Mouse (Mus musculus): Measurements from ENCODE around the gene Kdelr3.

Gene Kdelr3

GRCm38 (mm10) chr15:79511553-79512320 lies 4.5 kb upstream of the Kdelr3 start:
- peak; percentile 75 to 77 for DNase-seq (ENCODE audit: low spot score in 2 of 2)

- DNase-seq (ENCODE audit: low spot score in 2 of 2) = no peak
Observed at GRCm38 (mm10) chr15:79513940-79514339, 2.3 kb upstream of the Kdelr3 start.

DNA sequence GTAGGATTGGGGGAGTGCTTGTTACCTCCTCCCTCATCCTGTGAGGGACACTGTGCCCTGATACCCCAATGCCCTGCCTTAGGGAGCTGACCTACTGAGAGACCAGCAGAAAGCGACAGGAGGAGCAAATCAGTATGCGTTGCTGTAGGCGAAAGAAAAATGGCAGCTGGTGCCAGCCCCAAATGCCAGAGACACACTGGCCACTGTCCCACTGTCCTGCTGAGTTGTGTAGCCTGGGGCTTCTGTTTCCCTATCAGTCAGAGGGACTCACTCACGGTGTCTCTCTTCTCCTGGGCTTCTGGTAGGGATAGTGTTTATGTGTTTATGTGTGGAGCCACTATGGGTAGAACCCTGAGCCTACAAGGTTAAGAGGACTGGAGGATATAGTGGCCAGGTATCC lies 1.5 kb downstream of the Kdelr3 start:
- DNase-seq (ENCODE audit: low spot score in 2 of 2) = no peak

GRCm38 (mm10) chr15:79518571-79518970 lies 2.4 kb downstream of the Kdelr3 start:
- DNase-seq (ENCODE audit: low spot score in 2 of 2) = no peak

- DNase-seq (ENCODE audit: low spot score in 2 of 2) = no peak
Observed at GRCm38 (mm10) chr15:79519400-79520220, 3.4 kb downstream of the Kdelr3 start.

- no peak for DNase-seq (ENCODE audit: low spot score in 2 of 2)
Observed at GRCm38 (mm10) chr15:79525564-79525963, 9.4 kb downstream of the Kdelr3 start.

DNA sequence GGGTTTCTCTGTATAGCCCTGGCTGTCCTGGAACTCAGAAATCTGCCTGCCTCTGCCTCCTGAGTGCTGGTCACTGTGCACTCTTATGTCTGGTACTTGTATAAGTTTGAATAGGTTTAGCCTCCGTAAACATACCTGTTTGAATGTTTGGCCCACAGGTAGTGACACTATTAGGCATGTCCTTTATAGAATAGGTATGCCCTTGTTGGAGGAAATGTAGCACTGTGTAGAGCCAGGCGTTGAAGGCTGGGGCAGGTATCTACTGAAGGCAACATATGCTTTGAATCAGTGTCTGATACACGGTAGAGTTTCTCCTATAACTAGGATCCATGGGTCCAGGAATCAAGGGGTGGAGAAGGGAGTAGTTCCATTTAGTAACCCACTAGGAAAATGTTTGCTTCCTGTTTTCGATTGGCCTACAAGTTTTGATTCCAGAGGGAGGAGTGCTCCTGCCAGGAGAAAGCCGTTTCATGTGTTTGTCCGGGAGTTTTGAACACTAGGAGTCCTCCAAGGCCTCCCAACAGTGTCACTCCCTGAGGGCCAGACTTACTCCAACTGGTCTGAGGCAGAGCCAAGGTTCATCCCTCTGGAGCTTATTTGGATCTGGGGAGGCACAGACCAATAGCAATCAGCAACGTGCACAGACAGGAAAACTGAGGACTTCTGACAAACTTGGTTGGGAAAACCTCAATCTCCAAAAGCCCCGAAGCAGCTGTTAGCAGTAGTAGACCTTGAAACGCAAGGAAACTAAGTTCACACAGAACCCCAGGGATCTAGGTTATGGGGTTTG lies 10.0 kb downstream of the Kdelr3 start:
- DNase-seq (ENCODE audit: low spot score in 2 of 2) = no peak

GRCm38 (mm10) chr15:79527192-79527591 lies 11.0 kb downstream of the Kdelr3 start:
- DNase-seq (ENCODE audit: low spot score in 2 of 2) = no peak

GRCm38 (mm10) chr15:79527991-79528639 lies 11.9 kb downstream of the Kdelr3 start:
- no peak for DNase-seq (ENCODE audit: low spot score in 2 of 2)

DNA sequence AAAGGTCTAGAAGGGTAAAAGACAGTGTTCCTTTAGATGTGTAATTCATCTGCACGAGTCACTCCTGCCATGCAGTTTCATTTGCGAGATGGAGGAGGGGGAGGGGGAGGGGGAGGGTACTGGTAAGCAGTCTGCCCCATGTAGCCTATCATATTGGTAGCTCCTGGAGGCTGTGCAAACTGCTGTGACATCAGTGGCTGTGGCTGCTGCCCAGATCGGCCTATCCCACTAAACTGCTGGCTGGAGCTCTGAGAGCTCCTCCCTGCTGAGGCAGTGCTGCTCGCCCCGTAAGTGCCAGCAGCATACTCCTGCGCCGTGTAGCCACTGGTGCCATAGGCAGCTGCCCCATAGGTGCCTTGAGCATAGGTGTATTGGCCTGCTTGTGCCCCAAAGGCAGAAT lies 13.7 kb downstream of the Kdelr3 start:
- no peak for DNase-seq (ENCODE audit: low spot score in 2 of 2)

DNA sequence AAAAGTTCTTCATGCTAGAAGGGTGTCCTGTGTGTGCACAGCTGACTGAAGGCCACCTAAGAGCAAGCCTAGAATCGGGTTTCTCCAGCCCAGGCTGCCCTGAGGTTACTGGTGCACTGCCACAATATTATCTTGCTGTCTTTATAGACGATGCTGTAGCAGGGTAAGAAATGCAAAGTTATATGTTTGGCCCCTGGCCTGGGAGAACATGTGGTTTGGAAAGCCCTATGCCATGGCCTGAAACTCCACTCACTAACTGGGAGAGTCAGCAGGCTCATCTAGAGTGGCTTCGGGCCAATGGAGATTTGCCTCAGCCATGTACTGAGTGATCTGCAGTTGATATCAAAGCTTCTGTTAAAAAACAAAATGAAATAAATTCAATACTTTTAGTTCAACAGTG lies 17.6 kb downstream of the Kdelr3 start:
- DNase-seq (ENCODE audit: low spot score in 2 of 2) = no peak

GRCm38 (mm10) chr15:79543968-79544367 lies 27.8 kb downstream of the Kdelr3 start:
- DNase-seq (ENCODE audit: low spot score in 2 of 2) = no peak

DNA sequence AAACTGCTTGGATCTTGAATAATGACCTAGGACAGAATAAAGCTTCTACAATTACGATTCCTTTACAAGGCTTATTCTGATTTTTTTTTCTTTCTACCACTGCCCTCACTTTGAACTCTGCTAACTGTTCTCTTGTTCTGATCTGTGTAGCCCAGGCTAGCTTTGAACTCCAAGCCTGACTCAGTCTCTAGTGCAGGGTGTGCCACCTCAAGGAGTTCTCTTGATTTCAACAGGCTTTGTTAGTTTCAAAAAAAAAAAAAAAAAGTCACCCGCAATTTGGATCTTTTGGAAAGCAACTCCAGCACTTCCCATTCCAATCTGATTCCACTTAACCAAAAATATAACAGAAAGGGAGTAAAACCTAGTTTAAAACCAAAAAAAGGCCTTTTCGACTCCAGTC lies 29.3 kb downstream of the Kdelr3 start:
- DNase-seq (ENCODE audit: low spot score in 2 of 2) = no peak

DNA sequence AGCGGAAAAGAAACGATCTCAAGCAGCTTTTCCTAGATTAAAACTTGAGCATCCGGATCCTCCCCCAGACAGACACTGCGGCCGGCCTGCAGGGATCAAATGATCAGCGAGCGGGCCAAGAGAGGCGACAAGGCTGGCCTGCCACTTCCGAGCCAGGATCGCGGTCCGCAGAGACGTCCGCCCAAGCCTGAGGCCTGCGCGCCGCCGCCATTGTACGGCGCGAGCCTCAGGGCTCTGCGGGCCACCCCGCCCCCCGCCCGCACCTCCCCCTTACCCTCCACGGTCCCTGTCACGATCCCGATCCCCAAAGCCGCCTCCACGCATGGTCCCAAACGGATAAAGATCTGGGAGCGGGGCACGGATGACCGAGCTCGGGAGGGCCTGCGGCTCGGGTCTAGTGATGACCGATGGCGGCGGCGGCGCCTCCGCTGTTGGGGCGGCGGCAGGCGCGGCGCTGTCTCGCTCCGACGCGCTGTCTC lies 29.7 kb downstream of the Kdelr3 start:
- DNase-seq (ENCODE audit: low spot score in 2 of 2) = no peak

- peak; percentile 97 to 99 for DNase-seq (ENCODE audit: low spot score in 2 of 2)
Observed at GRCm38 (mm10) chr15:79546410-79547288, 30.4 kb downstream of the Kdelr3 start, which contains the start of gene Ddx17. Ddx17 (minus strand) TSS chr15:79546741.

DNA sequence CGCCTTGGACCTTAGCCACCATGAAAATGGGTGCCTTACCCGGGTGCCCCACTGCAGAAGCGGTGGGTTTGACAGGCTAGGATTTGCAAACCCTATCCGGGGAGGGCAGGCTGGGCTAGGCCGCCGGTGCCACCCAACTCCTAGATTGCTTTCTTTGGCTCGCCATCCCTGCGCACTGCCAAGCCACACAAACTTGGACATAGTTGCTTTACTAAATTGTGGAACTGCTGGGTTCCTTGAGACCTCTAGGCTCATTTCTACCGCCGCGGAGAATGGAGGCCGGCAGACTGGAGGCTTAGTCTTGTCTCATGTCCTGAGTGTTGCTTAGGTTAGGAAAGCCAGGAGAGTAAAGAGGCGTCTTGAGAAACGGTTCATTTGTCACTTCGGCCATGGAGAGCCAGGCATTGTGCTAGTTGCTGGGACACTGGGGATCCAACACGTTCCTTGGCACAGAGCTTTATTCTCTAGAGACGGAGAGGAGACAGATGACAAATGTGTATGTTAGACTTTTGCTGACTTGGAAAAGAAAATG lies 31.1 kb downstream of the Kdelr3 start:
- no peak for DNase-seq (ENCODE audit: low spot score in 2 of 2)

DNA sequence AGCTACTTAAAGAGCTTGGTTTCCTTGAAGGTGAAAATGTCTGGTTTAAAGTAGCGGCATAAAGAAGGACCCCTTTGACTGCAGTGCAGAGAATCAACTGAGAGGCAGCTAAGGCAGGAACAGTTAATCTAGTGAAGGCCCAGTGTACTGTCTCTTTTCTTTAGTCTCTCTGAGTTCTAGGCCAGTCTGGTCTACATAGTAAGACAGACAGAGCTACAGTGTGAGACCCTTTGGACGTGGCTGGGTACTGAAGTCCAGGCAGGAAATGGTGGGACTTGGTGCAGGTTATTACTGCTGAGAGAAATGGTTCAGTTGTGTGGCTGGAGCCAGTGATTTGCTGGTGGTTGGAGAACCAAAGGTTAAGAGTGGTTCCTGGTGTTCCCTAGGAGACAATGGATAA lies 32.0 kb downstream of the Kdelr3 start:
- DNase-seq (ENCODE audit: low spot score in 2 of 2) = no peak

DNA sequence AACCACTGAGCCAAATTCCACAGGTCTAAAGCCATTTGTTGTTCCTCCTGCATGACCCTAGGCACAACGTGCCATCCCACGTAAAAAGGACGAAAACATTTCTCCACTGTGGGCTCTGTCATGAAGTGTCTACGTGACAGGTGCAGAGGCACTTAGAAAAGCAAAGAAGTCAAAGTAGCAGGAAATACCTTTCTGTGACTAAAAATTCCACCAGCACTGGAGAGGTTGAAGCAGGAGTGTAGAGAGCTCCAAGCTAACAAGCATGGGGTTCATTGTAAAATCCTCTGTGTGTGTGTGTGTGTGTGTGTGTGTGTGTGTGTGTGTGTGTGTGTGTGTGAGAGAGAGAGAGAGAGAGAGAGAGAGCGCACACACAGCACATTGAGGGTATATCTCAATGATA lies 36.4 kb downstream of the Kdelr3 start:
- no peak for DNase-seq (ENCODE audit: low spot score in 2 of 2)

DNA sequence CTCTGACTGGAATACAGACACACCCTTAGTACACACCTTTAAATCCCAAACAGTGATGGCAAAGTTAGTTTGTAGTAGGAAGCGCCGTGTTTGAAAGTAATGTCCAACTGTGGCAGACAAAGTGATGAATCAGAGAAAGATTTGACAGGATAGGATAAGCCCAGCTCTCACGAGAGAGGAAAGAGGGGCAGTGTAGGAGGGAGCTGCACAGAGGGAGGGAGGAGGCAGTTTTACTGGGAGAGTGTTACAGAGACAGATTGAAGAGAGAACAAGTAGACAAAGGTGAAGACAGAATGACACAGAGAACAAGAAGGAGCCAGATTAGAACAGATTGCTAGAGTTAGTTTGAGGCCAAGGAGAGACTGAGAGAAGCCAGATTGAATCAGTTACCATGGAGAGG lies 43.4 kb downstream of the Kdelr3 start:
- DNase-seq (ENCODE audit: low spot score in 2 of 2) = no peak

GRCm38 (mm10) chr15:79562417-79562816 lies 46.2 kb downstream of the Kdelr3 start:
- peak; percentile 28 to 47 for DNase-seq (ENCODE audit: low spot score in 2 of 2)
